Mouse (Mus musculus) A20 (cell line): Measurements from ENCODE around the gene Dpp6.
A peak's percentile ranks its signal among the peaks of the same experiment; 100 is the strongest.
"Not testable (repeated sequence)": the region's sequence is repeated elsewhere in the genome, so short reads cannot be mapped to it uniquely, and the experiment has no call there.

Source experiments
- DNase-seq: peaks from one replicate; pipeline ENCODE4 v3.0.0-alpha.2; 2011; ENCODE audit warnings: low read depth, low spot score

Gene Dpp6

DNA sequence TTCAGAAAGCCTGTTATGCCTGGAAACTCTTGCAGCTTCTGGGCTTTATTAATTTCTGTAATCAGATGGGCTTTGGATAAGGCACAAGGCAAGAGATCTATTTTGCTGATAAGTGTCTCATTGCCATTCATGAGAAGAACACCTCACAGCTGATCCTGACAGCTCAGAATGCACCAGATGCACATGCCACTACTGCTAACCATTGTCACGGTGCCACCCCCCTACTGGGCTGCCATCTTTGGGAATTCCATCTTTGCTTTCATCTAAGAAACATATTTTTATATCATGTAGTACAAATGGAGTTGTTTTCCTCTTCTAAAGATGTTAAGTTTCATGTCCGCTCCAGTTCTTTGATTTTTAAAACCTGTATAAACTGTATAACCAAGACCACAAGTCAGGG, 664.7 kb downstream of the Dpp6 start:
- no peak for DNase-seq

DNA sequence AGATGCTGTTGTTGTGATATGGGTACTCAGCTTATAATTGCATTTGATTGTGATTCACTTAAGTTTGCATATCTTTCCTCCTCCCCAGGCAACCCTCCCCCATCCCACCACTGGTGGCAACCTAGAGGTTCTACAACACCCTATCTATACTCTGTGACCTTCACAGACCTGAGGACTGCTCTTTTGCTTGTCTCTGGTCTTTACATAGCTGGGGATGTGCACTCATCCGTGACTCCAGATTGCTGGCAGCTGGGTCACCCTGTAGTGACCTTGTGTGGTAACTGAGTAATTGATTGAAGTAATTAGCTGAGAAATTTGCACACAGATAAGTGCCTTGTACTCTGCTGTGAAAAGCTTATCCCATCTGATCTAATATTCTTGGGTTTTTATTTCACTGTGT, 669.1 kb downstream of the Dpp6 start:
- DNase-seq, result no peak

DNA sequence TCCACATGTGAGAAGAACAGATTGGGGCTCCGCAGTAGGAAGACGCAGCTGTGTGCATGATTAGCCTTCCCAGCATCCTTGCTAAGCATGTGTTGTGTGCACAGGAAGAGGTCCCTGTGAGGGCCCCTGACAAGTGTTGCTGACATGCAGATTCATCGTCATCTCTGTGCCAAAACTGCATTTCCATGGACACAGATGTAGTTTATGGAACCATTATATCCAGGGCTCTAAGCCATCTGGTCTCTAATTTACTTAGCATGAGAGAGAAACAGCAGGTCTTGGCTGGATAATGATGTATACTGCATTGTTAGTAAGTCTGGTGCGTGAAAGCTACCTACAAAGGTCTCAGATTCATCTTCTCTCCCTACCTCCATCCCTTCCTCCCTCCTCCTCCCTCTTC, 673.9 kb downstream of the Dpp6 start:
- DNase-seq, result no peak

DNA sequence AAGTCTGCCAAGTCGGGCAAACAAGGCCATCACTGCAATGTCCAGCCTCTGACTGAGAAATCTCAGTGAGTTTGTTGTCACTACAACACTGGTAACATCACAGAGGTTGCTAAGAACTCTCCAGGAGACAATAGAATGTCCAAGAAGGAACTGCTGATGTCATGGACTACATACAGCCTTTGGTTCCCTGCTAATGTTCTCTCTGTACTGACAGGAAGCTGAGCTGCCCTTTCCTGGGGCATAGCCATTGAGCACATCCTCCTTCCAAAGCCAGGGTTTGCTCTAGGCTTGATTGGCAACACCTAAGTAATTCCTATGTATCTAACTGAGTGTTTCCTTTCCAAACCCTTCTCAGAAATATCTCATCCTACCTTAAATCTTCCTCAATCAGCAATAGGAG, 684.3 kb downstream of the Dpp6 start, which contains the start of gene Speer4b:
Speer4b (minus strand) TSS at position 101 of the 400 bp plus-strand sequence.
- DNase-seq, result not testable (repeated sequence)

DNA sequence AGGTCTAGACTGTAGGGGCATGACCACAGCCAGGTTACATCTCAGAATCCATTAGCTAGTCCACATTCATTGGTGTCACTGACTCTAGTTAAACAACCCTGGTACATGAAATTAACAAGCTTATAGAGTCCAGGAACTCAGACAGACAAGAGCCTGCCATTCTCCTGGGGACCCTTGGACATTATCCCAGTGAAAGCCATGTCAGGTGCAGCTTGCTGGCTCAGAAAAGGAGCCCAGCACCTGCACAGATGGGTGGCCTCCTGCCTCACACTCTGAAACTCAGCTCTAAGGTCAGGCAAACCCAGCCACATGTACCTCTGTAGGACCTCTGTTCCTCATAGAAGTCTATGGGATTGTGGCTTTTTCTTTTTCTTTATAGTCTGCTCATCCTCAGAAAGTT, 701.7 kb downstream of the Dpp6 start:
- no peak for DNase-seq

DNA sequence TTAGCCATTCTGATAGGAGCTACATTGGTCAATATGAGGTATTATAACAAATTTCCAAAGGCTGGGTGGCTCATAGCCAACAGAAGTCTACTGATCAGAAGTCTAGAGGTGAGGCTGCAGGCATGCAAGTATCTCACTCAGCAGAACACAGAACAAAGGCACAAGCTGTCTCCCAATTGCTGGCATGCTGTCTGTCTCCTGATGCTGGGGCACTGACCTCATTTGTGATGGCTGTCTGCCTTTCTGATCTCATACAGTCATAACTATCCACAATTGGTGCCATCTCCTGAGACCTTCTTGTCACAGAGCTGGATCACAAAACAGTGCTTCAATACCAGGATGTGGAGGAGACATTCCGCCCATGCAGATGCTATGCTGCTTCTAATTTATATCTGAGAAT, 709.9 kb downstream of the Dpp6 start:
- DNase-seq, result no peak

DNA sequence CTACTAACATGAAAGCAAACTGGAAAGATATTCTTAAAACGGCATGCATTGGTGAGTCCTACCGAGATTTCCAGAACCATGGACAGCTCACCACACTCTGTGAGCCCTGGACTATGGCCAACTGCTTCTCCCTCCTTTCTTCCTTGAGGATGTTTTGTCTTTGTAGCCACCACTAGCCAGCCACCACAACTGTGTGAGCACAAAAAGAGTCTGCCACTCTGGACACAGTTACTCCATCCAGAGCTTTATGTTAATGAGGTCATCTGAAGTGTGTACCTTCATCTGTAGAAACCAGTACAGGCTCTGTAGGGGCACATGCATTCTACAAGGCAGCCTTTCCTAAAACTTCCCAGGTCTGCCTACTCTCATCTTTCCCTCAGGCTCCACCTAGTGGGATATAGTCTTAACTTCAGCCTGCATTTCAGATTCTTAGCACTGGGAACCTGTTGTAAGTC, 727.8 kb downstream of the Dpp6 start:
- DNase-seq, result no peak

DNA sequence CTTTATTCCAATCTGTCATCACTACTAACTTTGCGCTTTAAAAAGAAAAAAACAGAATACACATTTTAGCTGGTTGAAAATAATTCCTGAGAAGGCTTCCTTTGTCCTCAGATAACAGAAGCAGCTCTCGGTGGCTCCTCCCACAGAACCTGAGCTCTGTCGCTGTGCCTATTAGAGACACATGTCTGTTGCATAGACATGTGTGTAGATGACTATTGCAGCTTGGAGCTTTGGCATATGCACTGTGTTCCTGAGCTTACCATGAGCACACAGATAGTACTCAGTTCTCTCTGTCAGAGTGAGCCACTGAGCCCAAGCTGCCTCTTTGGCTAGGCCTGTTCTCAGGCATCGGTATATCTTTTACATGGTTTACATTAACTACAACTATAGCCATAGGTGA, 732.3 kb downstream of the Dpp6 start:
- DNase-seq, result no peak

DNA sequence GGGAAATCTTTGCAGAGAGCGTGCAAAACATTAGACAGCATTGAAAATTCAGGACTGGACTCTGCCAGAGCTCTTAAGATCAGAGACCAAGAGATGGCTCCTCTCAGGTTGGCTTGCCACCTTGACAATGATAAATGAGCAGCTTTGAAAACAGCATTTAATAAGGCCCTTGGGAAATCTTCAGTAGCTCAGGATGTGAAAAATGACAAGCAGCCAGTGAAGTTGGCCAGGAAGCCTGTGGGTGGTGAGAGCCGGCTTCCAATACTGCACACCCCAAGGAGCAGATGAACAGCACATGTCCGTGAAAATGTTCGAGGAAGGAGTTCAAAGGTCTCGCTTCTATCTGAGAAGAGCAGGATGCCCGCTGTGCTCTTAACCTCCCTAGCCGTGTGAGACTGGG, 748.7 kb downstream of the Dpp6 start:
- no peak for DNase-seq

DNA sequence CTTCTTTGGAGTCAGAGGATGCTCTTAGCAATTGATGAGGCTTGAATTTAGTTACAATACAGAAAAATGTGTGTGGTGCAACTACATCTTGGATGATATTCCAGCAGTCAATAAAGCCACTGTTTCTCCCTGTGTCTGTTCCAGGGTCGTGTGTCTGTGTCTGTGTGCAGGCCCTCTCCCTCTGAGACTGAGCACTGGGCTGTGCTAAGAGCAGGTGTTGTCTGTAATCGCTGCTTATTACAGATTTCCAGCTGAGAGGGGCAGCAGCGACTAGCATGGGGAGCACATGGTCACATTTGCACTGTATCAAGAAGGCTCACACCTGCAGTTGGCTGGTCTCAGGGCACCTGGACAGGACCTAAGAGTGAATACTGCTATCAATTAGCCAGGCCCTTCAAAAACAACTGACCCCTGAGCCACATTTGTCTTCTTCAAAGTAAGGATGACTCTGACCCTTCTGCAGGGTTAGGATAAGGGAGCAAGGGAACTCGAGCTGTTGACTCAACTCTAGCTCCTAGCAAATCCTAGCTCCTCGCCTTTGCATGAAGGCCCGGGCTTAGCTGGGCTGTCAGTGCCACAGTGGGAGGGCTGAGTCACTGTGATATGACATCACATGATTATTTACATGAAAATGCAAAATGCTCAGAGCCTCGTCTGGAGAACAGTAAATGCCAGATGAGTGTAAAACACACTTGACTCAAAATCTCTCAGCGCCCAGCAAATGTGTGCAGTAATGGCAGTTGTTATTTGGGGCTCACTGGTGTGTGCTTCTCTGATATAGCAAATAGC, 771.2 kb downstream of the Dpp6 start:
- DNase-seq, result no peak

DNA sequence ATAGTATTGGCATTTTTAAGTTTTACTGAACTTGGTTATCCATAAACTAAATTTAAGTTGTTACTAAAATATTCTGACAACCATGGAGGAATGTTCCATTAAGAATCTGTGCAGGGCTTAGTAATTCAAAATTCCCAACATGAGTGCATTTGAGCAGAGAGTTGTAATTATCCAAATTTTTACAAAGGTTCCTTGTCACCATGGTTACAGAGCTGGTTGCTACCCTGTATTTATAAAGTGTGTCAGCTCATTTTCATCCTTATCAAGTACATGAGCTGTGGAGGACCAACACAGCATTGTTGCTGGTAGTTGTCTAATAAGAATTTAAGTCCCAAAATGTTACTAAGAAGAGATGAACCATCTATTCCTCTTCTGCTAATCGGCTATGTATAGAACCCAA, 787.1 kb downstream of the Dpp6 start:
- DNase-seq, result no peak

DNA sequence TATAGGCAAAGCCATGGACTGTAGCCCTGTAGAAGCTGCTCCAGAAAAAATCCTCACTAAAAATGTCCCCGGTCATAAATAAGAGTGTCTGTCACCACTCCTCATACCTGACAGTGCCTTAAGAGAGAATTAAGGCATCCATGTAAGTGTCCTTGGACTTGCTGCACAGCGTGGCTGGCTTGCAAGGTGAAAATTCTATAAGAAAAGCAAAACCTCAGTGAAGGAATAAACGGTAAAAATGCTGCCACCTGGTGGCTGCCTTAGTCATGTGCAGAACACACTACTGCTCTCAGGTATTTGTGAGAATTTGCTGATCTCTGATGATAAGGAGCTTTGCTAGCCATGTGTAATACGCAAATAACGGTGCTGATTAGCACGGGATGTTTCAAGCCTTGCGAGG, 798.8 kb downstream of the Dpp6 start:
- peak; percentile 46 for DNase-seq

DNA sequence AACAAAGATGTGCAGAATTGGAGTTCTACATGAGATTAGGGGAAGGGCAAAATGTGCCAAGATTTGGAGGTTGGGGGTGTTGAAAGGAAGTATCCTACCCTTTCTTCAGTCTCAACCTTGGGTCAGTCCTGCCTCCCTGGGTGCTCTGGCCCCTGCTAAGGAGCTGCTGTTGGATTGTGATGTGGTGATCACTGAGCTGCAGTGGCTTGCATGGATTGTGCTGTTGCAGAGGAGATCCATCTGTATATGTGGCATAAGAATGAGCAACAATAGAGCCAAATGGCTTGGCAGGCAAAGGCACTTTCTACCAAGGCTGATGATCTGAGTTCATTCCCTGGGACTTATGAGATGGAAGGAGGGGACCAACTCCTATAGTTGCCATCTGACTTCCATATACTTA, 804.8 kb downstream of the Dpp6 start:
- DNase-seq, result no peak

DNA sequence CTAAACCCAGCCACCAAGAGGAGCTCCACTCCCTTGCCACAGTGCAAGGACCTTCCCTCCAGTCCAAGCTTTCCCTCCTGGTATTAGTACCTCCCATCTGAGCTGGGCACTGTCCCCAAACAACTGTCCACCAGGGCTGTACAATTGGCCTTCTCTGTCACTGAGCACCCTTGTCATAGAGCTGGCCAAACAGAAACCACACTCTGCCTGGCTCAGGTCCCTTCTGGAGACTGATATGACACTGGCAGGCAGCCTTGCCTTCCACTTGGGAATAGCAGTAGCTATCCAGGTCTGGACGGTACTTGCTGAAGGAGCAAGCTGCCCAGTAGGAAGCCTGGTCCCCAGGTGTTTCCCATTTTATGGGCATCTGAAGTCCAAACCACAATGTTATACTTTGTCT, 806.9 kb downstream of the Dpp6 start:
- DNase-seq, result no peak

DNA sequence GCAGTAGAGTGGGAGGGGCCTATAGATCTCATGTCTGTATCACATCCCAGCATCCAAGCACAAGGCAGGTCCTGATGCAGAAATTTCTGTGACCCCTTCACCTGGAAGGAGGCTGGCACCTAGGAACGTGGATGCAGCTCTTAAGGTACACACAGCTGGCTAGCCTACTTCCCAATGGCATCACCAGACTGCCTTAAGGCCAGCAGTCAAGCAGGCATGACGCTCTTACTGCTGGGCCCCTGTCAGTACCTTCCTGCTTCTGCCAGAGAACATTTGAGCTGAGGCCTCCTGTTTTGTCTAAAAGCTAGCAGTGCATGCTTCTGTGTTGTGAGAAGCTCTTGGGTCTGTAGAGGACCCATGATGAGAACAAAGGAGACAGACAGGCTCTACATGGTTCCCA, 815.1 kb downstream of the Dpp6 start:
- DNase-seq, result no peak

DNA sequence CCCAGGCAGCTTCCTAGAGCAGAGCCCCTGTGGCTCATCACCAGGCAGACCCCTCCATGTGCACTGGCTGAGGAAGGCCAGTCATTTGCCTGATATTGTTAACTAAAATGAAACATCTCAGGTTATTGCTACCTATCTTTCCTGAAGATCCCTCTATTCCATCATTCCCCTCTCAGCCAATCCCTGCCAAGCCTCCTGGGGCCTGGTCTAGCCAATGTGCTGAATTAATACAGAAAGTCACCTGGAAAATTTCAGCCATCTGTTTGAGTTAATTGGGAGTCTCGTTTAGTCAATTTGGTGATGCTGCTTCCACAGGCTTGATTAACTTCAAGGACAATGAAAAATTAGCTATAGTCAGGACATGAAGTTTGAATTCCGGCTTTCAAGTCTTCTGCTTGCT, 818.9 kb downstream of the Dpp6 start:
- no peak for DNase-seq

DNA sequence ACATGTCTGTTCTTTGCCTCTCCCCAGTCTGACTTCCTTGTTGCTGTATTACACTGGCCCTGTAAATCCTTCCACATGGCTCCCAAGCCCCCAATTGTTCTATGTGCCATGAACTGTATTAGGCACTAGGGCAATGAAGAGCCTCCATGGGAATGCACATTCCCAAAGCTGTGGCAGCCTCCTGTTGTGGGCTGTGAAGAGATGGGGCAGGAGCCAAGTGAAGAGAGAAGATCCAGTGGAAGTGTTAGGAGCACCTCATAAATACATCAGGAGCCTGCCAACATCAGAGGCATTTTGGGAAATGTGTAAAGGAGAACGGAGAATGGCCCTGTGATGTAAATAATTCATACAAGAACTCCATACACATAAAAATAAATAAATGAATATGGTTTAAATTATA, 824.9 kb downstream of the Dpp6 start:
- DNase-seq, result no peak

DNA sequence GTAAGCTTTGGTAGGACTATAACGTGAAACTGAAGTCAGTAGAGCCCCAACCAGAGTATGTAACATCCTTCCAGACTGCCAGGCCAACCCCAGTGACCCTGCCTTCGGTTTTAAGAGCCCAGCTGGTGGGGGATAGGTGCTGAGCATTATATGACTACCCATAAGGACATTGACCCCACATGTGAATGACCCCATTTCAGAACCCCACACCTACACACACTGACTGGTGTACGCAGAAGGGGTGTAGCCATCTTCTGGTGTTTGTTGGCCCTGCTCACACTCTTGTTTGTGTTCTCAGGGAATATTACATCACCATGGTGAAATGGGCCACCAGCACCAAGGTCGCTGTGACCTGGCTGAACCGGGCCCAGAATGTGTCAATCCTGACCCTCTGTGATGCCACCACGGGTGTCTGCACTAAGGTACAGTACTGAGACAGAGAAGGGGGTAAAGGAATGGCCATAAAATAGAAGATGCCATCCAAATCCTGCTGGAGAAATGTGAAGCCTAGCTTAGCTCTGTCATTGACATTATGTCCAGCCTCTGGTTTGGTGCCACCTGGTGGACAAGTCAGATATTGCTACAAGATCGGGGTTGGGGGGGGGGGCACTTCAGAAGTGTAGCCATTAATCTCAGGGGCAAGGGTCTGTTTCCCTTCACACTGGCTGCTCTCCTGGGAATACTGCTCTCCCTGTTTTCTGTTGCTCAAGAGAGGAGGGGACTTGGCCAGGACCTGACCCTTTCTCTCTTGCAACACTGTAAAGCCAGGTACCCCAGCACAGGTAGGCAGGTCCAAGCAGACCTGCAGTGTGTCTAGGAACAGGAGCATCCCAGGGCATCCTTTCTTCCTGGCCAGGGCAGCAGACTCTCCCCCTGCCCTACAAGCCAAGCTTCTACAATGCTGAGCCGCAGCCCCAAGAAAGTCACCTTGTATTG, 835.1 kb downstream of the Dpp6 start:
- peak; percentile 7 for DNase-seq

DNA sequence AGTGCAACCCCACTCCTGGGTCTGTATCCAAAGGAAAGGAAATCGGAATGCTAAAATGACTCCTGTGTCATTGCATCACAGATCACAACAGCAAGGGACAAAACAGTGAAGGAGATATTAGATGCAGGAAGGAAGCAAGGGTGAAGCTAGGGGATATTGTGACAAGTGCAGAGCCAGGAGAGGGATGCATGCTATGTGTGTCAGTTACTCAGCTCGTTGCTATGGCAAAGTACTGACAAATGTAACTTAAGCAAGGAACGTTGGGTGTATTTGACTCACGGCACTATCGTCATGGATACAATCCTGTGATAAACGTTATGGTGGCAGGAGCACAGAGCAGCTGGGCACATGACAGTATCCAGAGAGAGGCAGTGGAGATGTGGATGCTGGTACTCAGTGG, 839.1 kb downstream of the Dpp6 start:
- DNase-seq, result no peak

DNA sequence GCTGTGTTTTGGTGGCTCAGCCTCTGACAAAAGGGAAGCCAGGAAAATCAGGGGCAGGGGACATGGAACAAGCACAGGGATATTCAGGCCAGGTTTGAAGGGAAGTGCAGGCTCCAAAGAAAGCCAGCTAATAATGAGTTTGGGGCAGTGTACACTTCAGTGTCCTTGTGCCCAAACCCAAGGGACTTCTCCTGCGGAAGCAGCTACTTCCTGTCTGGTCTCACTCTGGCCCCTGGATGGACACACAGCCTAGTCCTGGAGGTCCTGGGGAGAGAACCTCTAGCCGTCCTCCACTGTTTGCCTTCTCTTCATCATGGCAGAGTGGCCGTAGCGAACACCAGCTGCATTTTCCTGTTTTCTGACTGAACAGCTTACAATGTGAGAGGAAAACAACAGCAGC, 840.7 kb downstream of the Dpp6 start:
- DNase-seq, result no peak

DNA sequence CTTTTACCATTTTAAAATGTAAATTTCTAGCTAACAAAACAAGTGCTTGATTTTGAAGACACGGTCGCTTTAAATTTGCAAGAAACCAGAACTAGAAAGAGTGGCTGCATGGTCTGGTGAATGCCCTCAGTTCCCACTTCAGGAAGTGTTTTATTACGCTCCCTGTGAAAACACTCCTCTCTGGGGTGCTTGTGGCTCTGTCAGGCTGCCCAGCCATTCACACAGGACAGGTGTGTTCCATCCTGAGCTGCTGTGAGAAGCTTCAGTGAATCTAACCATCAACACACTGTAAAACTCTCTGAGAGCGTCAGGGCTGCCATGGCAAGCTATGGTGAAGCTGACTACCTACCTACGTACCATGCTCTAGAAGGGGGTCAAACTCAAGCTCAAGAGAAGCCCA, 841.2 kb downstream of the Dpp6 start:
- DNase-seq, result no peak

DNA sequence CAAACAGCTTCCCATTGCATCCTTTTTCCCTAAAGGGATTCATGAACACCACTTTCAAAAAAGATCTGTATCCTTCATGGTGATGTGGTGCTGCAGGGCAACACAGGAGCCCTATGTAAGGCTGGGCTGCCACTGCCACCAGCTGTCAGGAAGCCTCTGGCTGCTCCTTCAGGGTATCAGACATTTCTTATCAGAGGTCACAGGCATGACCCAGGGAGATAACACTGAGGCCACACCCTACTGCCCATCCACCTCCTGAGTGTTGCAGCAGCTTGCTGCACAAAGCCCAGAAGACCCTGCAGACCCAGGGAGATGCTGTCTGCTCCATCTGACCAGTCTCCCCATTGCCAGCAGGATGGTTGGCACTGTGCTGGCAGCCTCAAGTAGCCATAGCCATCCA, 841.6 kb downstream of the Dpp6 start:
- no peak for DNase-seq

DNA sequence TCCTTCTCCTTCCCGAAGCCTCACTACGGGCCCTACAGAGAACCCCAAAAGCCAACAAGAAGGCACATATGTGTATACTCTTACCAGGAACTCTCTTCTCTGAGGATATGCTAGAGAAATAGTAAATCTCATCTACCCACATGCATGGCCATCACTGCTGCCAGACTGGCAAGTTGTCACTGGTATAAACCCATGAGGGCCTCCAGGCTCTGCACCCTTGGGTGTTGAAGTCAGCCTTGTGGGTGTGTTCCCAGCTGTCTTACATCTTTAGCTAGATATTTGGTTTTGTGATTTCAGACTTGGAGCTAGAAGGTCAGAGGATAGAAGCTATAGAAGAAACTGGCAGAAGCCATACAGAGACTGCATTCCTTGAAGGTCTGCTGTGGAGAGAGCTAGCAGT, 842.0 kb downstream of the Dpp6 start:
- no peak for DNase-seq
